Mouse (Mus musculus) G1E-ER4 (cell line): Measurements from ENCODE around the gene Ttc34. TPM values are rescaled to one million over a fixed set of nuclear protein-coding genes. Genes with fewer than 3 reads are reported as not detected.

Source experiments
- GATA1 ChIP-seq: IDR thresholded peaks from one replicate; pipeline ENCODE4 v1.8.0; 2012; ENCODE audit warnings: low read length, inconsistent platforms
- polyA plus RNA-seq: library from polyadenylated mRNA; stranded (reverse); fragments of >175 nt; gene quantifications from 2 replicates; pipeline ENCODE4 v1.2.3, GENCODE M21; 2012

Ttc34 gene
- polyA plus RNA-seq, 1 experiment = not detected

DNA sequence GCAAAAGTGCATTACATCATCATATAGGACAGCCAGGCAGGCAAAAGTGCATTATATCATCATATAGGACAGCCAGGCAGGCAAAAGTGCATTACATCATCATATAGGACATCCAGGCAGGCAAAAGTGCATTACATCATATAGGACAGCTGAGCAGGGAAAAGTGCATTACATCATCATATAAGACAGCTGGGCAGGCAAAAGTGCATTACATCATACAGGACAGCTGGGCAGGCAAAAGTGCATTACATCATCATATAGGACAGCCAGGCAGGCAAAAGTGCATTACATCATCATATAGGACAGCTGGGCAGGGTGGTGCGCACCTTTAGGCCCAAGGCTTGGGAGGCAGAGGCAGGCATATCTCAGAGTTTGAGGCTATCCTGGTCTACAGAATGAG, 15.4 kb downstream of the Ttc34 start:
- no peak for TF ChIP-seq GATA1

DNA sequence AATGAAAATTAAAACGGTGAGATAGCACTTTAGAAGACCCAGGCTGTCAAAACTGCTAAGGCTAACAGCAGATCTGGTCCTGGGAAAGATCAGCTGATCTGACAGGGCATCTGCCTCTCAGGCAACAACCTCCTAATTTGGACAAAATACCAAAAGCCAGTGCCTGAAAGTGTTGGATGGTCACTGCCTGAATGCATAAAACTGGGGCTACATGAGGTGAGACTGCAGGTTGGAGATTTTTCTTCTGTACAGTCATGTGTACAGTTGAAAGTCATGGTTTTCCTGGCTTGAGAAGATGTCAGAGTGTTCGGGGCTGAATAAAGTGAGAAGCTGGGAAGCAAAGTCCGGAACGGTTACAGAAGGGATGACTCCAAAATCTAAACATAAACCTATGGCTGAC, 16.6 kb downstream of the Ttc34 start:
- no peak for TF ChIP-seq GATA1

DNA sequence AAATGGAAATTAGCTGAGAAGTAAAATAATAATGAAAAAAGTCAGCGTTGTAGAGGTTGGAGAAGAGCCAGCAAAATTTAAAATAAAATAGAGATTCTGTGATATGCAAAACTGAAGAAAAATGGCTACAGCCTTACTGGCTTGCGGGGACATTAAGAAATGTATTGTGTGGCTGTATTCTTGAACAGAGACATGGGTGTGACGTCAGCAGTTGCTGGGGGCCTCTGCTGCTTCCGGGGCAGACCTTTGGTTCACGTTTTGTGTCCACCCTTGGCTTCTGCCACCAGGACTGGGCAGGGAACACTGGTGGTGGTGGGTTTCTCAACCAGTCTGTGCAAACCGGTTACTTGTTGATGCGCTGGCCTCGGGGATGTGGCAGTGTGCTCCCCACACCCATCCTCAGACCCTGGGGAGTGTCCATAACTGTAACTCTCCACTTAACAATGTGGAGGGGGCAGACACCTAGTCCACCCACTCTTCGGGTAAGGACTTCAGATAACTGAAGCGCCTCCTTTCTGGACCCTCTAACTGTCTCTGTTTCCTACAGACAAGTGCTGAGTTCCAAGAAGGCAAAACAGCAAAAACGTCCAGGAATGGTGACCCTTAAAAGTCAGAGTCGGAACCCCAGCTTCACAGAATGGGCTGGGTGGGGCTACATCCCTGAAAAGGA, 17.6 kb downstream of the Ttc34 start:
- no peak for TF ChIP-seq GATA1

DNA sequence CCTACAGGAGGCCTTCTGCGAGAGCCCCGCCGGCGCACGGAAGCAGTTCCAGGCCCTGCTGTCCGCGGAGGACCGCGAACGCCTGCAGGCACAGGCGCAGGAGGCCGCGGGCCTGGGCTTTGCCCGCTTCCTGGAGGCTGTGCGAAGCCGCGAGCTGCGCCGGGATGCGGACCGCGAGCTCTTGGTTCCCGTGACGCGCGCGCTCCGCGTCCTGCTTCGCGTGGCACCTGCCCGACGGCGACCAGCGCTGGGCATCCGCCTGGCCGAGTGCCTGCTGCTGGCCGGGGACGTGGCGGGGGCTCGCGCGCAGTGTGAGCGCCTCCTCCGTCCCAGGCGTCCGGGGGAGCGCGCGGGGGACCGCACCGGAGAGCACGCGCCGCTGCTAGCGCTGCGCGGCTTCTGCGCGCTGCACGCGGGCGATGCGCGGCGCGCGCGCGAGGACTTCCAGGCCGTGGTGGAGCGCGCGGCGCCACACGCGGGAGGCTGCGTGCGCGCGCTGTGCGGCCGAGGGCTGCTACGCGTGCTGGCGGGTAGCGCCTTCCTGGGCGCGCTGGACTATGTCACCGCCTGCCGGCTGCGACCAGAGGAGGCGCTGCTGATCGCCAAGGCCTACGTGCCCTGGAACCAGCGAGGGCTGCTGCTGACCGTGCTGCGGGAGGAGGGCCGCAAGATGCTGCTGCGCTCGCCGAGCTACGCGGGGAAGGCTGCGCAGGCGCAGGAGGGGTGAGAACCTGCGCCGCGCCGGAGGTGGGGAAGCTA, 18.6 kb downstream of the Ttc34 start:
- no peak for TF ChIP-seq GATA1

DNA sequence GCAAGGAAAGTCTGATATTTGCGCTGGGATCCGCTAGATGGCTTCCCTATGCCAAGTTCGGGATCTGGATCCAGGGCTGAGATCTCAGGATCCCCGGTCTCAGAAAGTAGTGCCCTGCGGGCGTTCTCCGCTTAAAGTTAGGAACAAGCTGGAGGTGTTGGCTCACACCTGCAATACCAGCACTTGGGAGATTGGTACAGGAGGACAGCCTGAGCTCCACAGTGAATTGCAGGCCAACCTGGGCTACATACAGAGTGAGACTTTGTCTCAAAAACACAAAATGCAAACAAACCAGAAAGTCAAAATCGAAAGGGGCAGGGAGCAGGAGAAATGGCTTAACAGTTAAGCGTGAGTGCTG, 19.2 kb downstream of the Ttc34 start:
- TF ChIP-seq GATA1 = no peak

DNA sequence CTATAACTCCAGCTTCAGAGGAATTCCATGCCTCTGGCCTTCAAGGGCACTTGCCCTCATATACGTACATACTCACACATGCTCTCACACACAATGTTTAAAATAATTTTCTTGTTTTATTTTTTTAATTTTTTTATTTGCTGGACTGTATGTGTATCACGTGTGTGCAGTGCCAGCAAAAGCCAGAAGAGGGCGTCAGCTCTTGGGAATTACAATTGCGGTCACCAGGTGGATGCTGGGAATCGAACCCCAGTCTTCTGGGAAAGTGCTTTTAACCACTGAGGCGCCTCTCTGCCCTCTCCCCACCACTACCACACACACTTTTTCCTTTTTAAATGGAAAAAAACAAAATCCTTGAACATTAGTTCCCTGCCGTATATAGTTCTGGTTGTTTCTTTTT, 19.6 kb downstream of the Ttc34 start:
- no peak for TF ChIP-seq GATA1

DNA sequence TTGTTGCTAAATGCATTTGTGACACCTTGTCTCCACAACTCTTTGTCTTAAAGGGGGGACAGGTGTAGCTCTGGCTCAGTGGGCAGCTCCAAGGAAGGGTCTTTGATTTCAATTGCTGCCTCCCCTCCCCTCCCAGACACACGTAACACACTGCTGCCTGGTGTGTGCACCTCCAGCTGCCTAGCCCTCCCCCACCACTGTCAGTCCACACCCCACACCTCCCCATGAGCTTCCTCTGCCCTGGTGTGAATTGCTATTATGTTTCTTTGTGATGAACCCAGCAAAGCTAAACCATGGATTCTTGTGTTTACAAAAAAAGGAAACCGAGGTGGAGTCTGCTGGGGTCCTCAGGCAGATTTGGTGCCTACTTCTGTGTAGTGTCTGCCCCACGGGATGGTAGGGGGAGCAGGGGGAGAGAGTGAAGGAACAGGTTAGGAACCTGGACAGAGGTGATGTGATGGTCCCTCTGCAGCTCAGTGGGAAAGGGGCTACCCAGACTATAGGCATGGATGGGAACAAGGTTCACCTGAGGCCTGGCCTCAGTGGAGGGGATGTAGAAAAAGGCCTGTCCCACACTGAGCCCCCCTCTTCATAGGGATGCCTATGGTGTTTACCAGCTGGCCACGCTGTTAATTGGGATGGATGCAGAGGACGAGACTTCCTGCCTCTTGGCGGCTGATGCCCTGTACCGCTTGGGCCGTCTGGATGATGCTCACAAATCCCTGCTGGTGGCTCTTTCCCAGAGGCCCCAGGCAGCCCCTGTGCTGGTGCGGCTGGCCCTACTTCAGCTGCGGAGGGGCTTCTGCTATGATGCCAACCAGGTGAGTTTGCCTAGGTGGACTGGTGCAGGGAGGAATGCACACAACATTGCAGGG, 20.3 kb downstream of the Ttc34 start:
- TF ChIP-seq GATA1 = no peak

DNA sequence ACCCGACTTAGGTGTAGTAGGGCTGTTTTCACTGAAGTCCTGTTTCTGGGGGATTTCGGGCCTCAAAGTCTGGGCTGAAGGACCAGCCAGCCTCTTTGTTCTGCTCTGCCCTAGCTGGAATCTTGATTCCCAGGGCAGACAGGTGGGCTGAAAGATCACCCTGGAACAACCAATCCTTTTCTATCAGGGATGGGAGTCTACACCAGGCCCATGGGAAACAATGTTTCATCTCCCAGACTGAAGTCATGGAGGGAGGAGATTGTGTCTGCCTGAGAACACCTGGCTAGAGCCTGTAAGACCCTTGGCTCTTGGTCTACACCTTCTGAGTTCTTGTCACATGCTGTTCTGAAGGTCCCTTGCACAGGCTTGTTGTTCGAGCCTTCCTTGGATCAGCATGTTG, 21.3 kb downstream of the Ttc34 start:
- no peak for TF ChIP-seq GATA1

DNA sequence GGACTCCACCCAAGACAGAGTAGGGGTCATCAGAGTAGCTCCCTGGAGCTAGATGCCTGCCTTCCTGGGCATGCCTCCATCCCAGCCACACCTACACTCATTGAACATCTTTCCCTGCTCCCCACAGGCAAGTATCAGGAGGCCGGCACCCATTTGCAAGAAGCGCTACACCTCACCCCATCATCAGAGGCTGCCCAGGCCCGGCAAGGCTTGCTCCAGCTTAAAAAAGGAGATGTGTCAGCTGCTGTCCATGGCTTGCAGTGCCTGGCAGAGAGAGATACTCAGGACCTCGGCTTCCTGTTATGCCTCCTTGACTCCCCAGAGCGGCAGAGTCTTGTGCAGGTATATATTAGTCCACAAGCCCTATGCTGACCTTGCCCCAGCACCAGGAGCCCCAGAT, 24.7 kb downstream of the Ttc34 start:
- no peak for TF ChIP-seq GATA1

DNA sequence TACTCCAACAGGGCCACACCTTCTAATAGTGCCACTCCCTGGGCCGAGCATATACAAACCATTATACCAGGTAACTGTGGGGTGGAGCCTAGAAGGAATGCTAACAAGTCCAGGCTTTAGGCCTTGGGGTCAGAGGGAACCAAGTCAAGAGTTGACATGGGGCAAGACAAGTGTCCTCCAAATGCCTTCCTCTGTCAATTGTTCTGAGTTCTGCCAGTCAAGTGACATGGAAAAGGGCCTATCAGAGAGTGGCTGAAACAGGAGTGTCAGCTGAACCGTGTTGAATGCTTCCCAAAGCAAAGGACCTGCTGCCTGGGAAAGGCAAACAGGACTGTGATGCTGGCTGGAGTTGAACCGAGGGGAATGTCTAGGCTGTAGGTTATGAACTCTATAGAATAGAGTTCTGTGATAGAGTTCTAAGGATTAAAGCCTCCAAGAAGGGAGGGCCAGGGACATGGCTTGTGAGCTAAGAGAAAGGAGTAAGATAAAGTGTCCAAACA, 26.2 kb downstream of the Ttc34 start:
- no peak for TF ChIP-seq GATA1

DNA sequence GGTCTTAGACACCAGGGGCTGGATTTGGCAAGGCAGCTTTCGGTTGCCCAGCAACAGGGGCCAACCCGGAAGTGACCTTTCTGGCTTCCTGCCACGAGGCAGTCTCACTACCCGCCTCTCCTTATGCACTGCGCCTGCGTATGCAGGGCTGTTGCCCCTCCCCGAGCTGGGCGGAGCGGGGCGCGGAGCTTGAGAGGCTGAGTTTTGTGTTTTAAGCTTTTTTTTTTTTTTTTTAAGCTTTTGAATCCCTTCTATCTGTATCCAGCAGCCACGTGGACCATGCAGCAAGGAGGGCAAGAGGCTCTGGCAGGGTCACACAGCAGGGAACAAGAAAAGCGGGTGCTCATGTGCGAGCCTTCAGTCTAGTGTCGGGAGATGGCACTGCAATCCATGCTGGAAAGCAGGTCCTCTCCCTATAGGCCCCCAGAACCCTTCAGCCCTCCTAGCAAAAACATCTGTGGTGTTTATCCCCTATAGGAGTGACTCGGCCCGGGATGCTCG, 27.1 kb downstream of the Ttc34 start:
- no peak for TF ChIP-seq GATA1

DNA sequence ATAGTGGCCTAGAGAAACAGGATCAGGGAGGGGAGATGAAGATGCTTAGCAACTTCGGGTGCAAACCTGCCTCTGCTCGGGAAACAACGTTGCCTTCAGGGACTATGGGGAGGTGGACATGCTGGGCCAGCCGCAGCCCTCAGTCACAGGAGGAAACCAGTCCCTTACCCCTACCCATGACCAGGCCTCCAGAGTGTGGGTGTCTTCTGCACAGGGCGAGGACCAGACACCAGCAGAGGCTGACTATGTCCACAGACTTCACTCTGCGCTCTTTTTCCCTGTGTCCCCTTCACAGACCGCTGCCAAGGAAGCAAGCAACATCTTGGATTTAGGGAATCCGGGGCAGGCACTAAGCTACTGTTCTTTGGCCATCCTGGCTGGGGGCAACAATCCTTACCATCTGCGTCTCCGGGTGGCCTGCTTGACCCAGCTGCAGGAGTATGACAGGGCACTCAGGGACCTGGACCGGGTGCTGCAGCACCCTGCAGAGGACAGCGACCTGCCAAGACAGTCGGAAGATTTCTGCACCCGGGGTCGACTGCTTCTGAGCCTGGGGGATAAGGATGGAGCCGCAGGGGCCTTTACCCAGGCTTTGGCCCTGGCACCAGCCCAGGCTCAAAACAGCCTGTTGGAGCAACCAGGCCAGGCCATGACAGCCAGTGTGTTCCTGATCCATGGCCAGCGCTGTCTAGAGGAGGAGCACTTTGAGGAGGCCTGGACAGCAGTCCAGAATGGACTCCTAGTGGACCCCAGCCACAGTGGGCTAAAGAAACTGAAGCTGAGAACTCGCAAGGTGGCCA, 27.9 kb downstream of the Ttc34 start:
- TF ChIP-seq GATA1 = no peak

DNA sequence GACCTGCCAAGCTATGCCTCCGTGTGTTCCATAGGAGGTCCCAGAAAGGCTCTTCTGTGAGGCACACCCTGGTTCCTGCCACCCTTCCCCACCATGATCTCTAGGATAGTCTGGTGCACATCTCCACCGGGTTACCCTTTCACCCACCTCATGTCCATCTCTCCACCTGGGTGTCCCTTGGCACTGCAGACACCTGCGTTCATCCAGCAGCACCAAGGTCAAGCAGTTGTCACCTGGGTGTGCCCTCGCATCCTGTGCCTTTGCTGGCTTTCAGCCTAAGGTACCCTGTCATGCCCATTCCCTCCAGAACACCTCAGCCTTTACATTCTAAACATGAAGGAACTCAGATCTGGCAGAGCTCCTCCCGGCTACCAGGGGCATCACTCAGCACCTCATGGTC, 29.1 kb downstream of the Ttc34 start:
- no peak for TF ChIP-seq GATA1

DNA sequence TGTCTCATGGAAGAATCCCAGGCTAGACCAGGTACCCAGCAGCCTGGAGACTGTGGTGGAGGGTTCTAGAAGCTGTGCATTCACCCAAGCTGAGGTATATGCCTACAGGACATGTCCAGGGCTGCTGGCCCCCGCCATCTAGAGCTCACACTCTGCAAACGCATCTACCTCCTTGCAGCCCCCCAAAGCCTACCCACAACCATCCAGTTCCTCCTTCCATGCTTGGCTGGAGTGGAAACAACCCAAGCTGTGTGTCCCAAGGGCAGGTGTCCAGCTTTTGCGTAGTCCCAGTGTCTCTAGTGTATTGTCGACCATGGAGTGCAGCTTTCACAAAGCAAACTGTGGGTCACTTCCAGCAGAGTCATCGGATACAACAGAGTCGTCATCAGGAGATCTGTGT, 30.0 kb downstream of the Ttc34 start:
- TF ChIP-seq GATA1 = no peak

DNA sequence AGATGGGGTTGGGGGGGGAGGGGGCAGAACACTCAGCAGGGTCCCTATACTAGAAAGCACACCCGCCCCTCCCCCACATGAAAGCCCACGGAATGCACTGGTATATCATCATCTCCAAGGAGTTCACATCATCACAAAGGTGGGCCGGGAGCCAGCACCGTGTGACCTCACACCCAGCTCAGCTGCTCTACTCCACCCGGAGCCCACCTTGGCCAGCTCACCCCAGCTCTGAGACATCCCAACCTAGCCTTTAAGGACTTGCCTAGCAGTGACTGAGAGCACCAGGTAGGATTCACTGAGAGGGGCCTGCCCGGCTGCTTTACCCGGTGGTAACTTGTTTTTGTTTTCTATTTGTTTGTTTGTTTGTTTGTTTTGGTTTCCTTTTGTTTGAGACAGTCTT, 32.2 kb downstream of the Ttc34 start, which contains the start of gene Mmel1:
TSS of gene Mmel1 (plus strand) at position 146 of the 400 bp plus-strand sequence.
- no peak for TF ChIP-seq GATA1
